Mouse (Mus musculus) stomach, postnatal 0 days (tissue): Measurements from ENCODE around the gene Fezf1. TPM values are rescaled to one million over a fixed set of nuclear protein-coding genes. Genes with fewer than 3 reads are reported as not detected.
A peak's percentile ranks its signal among the peaks of the same experiment; 100 is the strongest.

Experiments
- ATAC-seq: fragments of 200-750 bp; cut with Nextera tagmentation; 2 replicates; pipeline ENCODE4 v1.8.0; 2017; ENCODE audit not compliant: low FRiP score, low TSS enrichment
- DNase-seq: peaks from one replicate; pipeline ENCODE4 v3.0.0-alpha.2; 2016; ENCODE audit warnings: low spot score
- H3K27ac ChIP-seq: fragments of 300-500 bp; sonication (generic); replicated peaks from 2 replicates; pipeline ENCODE4 v1.5.1; 2014; ENCODE audit warnings: mild to moderate bottlenecking, control low read depth
- H3K27me3 ChIP-seq: fragments of 300-500 bp; sonication (generic); 2 replicates; pipeline ENCODE4 v1.6.1; 2014; ENCODE audit warnings: low read length; ENCODE audit not compliant: control insufficient read depth, insufficient read depth
- H3K36me3 ChIP-seq: fragments of 300-500 bp; sonication (generic); 2 replicates; pipeline ENCODE4 v1.6.1; 2014; ENCODE audit warnings: low read length, mixed read lengths; ENCODE audit not compliant: control insufficient read depth, insufficient read depth
- H3K4me1 ChIP-seq: fragments of 300-500 bp; sonication (generic); replicated peaks from 2 replicates; pipeline ENCODE4 v1.6.1; 2014; ENCODE audit warnings: antibody characterized with exemption; ENCODE audit not compliant: control insufficient read depth, insufficient read depth
- H3K4me2 ChIP-seq: fragments of 300-500 bp; sonication (generic); replicated peaks from 2 replicates; pipeline ENCODE4 v1.6.1; 2014; ENCODE audit warnings: low read depth, mild to moderate bottlenecking, control low read depth, moderate library complexity
- H3K4me3 ChIP-seq: fragments of 300-500 bp; sonication (generic); 2 replicates; pipeline ENCODE4 v1.5.1; 2014; ENCODE audit warnings: low read depth, low read length, control low read depth
- H3K9ac ChIP-seq: fragments of 300-500 bp; sonication (generic); 2 replicates; pipeline ENCODE4 v1.6.1; 2014; ENCODE audit warnings: mild to moderate bottlenecking, low read length, control low read depth, mixed read lengths
- H3K9me3 ChIP-seq: fragments of 300-500 bp; sonication (generic); 2 replicates; pipeline ENCODE4 v1.6.1; 2016; ENCODE audit warnings: low read length; ENCODE audit not compliant: control insufficient read depth
- CTCF ChIP-seq: IDR thresholded peaks from 2 replicates; pipeline ENCODE4 v1.5.1; 2016; ENCODE audit warnings: antibody characterized with exemption, low read depth, mild to moderate bottlenecking, moderate library complexity
- EP300 ChIP-seq: optimal IDR thresholded peaks from 2 replicates; pipeline ENCODE3; 2016; ENCODE audit warnings: antibody characterized with exemption
- WGBS: fragments of 180-500 bp; shearing (Covaris S2); extraction: QIAGEN DNeasy Blood & Tissue Kit; methylation state at CpG from one replicate; pipeline ENCODE4 v1.1.7; 2014; 5-methylcytosine and 5-hydroxymethylcytosine counted together
- polyA plus RNA-seq: library from polyadenylated mRNA; unstranded; fragments of >200 nt; fragmentation: Nextera tagmentation; extraction: Ambion mirVana; gene quantifications from 2 replicates; pipeline ENCODE4 v1.2.1, GENCODE M21; 2015

The Fezf1 gene
- polyA plus RNA-seq, 1 experiment from 2014 or later, result not detected

DNA sequence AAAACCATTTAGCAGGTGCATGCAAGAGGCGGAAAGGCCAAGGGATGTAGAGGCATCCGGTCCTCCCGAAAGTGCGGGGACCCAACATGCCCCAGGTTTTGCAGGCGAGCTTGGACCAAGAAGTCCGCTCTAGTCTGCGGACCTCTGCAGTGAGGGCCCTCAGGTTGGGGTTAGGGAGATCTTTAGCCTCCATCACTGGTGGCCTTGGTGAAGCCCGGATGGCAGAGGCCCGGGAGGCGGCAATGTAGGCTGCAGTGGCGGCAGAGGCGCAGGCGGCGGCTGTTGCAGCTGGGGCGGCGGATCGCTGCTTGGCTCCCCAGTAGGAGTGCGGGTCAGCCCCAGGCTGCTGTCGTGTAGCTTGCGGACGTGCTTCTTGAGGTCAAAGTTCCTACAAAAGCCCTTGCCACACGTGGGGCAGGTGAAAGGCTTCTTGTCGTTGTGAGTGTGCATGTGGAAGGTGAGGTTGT, 2.6 kb downstream of the Fezf1 start:
- WGBS, result 4% methylated on average over 23 of the region's 23 CpGs
- no peak for TF ChIP-seq EP300
- no peak for TF ChIP-seq CTCF
- ATAC-seq, result no peak

DNA sequence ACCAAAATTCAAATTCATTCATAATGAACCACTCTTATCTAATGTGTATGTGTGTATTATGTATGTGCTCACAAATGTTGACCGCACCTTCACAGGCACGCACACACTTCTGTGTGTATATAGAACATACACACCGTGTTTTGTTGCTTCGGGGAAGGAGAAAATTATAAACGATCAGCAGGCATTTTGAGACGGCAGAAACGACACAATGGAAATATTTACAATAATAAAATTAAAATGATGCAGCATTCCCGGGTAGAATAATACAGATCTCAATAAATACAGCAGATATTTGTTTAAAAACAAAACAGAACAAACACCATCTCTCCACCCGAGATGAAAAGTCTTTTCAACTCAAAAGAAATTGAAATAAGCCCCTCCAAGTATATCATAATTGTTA, 3.0 kb downstream of the Fezf1 start:
- no peak for ATAC-seq

More for the DNA sequence above, 2.6 kb downstream of the Fezf1 start:
- no peak for DNase-seq
- Histone ChIP-seq H3K4me3 (peak overlapping the region; percentile 4; the same call in 1 of the 2 replicates), H3K36me3 (no peaks in the 10 kb centered on the region), H3K27me3 (peaks cover 34% of the 10 kb centered on the region), H3K9ac (no peak overlapping the region), H3K4me1 (no peaks in the 10 kb centered on the region), H3K4me2 (no peak overlapping the region), H3K27ac (no peak overlapping the region), H3K9me3 (no peaks in the 10 kb centered on the region)

DNA sequence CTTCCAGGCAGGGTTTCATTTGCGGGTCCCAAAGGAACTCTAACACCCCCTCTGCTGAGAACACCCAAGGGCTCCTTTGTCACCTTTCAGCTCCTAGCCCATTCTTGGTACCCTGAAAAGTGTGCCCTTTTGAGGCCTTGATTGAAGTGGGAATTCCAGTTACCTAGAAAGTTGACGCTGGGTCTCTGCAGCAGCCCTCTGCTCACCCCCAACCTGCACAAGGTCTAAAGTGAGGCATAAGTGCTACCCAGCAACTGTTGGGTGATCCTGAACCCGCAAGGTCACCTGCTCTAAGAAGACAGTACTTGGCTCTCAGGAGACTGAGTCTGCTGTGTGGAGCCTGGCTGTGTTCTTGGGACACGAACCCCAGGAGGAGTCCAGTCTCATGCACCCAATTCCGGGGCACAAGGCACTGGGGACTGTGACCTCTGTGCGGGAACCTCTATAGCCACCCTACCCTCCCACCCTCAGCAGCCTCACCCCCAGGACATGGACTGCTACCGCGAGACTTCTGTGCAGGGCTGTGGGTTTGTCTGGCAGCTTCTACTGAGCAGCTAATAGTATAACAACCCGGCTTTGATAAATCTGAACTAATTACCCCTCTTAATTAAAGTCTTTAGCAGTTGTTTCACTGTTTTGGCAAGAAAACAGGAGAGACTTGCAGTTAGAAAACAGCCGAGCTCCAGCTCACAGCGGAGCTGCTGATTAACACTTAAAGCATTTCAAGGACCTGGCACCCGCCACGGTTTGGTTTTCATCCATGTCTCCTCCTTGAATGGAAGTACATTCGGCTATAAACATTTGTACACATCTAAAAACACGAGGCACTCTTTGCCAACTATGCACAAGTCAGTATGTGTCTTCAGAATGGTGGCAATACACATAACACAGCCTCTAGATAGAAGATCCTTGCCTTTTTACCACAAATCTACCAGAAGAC, 4.1 kb downstream of the Fezf1 start:
- no peaks in the 10 kb centered on the region for H3K9me3 ChIP-seq
- TF ChIP-seq EP300, result no peak
- no peak for TF ChIP-seq CTCF
- no peak for DNase-seq
- H3K9ac ChIP-seq, result no peak overlapping the region
- ATAC-seq, result no peak
- no peaks in the 10 kb centered on the region for H3K4me1 ChIP-seq
- no peaks in the 10 kb centered on the region for H3K36me3 ChIP-seq
- H3K27ac ChIP-seq, result no peak overlapping the region
- H3K4me3 ChIP-seq, result no peak overlapping the region
- no peak overlapping the region for H3K4me2 ChIP-seq
- WGBS, result 4% methylated on average over 15 of the region's 15 CpGs
- H3K27me3 ChIP-seq, result peaks cover 29% of the 10 kb centered on the region

More for the DNA sequence above, 3.0 kb downstream of the Fezf1 start:
- no peak overlapping the region for H3K27ac ChIP-seq
- WGBS, result 17% methylated on average over 9 of the region's 9 CpGs
- peaks cover 30% of the 10 kb centered on the region for H3K27me3 ChIP-seq
- no peaks in the 10 kb centered on the region for H3K9me3 ChIP-seq
- no peak for DNase-seq
- no peak for TF ChIP-seq CTCF
- no peak for TF ChIP-seq EP300
- no peaks in the 10 kb centered on the region for H3K36me3 ChIP-seq
- no peak overlapping the region for H3K9ac ChIP-seq
- H3K4me2 ChIP-seq, result no peak overlapping the region
- no peaks in the 10 kb centered on the region for H3K4me1 ChIP-seq
- no peak overlapping the region for H3K4me3 ChIP-seq

DNA sequence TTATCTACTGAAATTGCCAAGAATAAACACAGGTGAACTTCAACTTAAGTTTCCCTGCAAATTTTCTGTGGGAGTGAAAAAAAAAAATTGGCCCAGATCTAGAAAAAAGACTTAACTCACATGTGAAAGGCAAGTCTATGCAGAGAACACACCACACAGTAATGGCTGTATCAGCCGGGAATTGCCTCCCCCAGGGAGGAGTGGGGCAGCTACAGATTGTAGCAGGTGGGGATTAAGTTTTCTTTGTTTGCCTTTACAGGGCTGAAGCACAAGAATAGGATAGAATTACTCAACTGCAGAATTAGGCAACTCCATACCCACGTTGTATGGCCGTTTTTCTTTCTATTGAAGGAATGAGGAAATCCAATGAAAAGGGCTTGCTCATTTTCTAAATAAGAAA, 36.7 kb downstream of the Fezf1 start:
- no peak for DNase-seq
- Histone ChIP-seq H3K4me2 (no peak overlapping the region), H3K27me3 (no peaks in the 10 kb centered on the region), H3K4me3 (no peak overlapping the region), H3K36me3 (no peaks in the 10 kb centered on the region), H3K9ac (no peak overlapping the region), H3K27ac (no peak overlapping the region), H3K4me1 (no peaks in the 10 kb centered on the region), H3K9me3 (no peaks in the 10 kb centered on the region)
- ATAC-seq, result no peak
- TF ChIP-seq EP300, result no peak
- TF ChIP-seq CTCF, result no peak
- 47% methylated on average over 3 of the region's 3 CpGs for WGBS

DNA sequence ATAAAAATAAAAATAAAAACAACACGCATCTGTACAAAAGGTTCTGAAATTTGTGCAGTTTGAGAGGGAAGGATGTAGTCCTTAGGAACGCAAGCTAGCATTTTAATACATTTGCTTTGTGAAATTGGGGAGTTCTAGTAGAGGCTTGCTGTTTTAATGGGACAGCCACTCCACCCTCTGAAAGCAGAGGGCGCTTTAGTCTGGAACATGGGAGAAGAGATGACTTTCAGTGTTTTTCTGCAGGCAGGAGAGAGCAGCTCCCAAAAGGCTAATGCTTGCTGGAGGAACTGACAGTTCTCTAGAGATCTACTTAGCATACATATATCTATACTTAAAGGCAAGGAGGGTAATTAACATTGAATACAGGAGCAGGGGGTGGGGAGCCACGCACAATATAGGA, 40.4 kb downstream of the Fezf1 start:
- H3K4me3 ChIP-seq, result no peak overlapping the region
- no peaks in the 10 kb centered on the region for H3K9me3 ChIP-seq
- WGBS, result 67% methylated on average over 4 of the region's 4 CpGs
- H3K27me3 ChIP-seq, result no peaks in the 10 kb centered on the region
- no peak overlapping the region for H3K4me2 ChIP-seq
- ATAC-seq (no peak), DNase-seq (no peak)
- H3K4me1 ChIP-seq, result no peaks in the 10 kb centered on the region
- H3K36me3 ChIP-seq, result no peaks in the 10 kb centered on the region
- no peak overlapping the region for H3K9ac ChIP-seq
- TF ChIP-seq EP300 (no peak), CTCF (peak; percentile 48)
- H3K27ac ChIP-seq, result no peak overlapping the region

DNA sequence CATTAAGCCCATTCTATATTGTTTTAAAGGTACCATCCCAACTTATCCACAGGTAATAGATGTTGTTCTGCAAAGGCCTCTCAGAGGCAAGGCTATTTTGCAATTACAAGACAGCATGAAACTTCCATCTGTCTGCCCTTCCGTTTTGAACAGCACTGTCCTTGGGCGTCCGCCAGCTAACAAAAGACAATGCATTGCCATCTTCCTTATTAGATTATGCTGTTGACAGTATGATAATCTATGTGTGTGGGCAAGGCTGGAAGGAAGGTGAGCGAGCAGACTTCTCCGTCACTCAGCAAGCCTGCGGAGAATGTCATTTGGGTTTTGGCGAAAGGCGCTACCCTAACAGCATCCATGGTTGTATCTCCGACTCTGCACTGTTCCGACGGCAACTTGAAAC, 45.5 kb downstream of the Fezf1 start:
- no peak for ATAC-seq
- WGBS, result 71% methylated on average over 11 of the region's 11 CpGs

More for the DNA sequence above, 45.5 kb downstream of the Fezf1 start:
- no peaks in the 10 kb centered on the region for H3K27me3 ChIP-seq
- no peaks in the 10 kb centered on the region for H3K9me3 ChIP-seq
- no peak overlapping the region for H3K4me3 ChIP-seq
- no peak overlapping the region for H3K27ac ChIP-seq
- H3K36me3 ChIP-seq, result no peaks in the 10 kb centered on the region
- no peak for DNase-seq
- no peak overlapping the region for H3K9ac ChIP-seq
- TF ChIP-seq EP300, result no peak
- TF ChIP-seq CTCF, result no peak
- H3K4me1 ChIP-seq, result no peaks in the 10 kb centered on the region
- H3K4me2 ChIP-seq, result no peak overlapping the region

Other genes starting within 250 kb of the Fezf1 start
- 0.29 and 0.32 TPM in 2 replicates for gene Aass, start 115.4 kb downstream of the Fezf1 start, polyA plus RNA-seq